Mouse (Mus musculus) liver, embryonic 13.5 days (tissue): ENCODE data around the gene Clip2. TPM values are rescaled to one million over a fixed set of nuclear protein-coding genes. Genes with fewer than 3 reads are reported as not detected.
A peak's percentile ranks its signal among the peaks of the same experiment; 100 is the strongest.
"Not testable (repeated sequence)": the region's sequence is repeated elsewhere in the genome, so short reads cannot be mapped to it uniquely, and the experiment has no call there.

Source experiments
- ATAC-seq: fragments of 200-750 bp; cut with Nextera tagmentation; 2 replicates; pipeline ENCODE4 v1.8.0; 2017; ENCODE audit warnings: low read depth, mild to moderate bottlenecking, moderate number of reproducible peaks, moderate library complexity
- DNase-seq: peaks from one replicate; pipeline ENCODE4 v3.0.0; 2022
- H3K27ac ChIP-seq: fragments of 300-500 bp; sonication (generic); 2 replicates; pipeline ENCODE4 v1.5.1; 2015; ENCODE audit warnings: moderate library complexity, mild to moderate bottlenecking, inconsistent platforms
- H3K27me3 ChIP-seq: fragments of 300-500 bp; sonication (generic); 2 replicates; pipeline ENCODE4 v1.6.1; 2015; ENCODE audit warnings: mild to moderate bottlenecking, inconsistent platforms
- H3K36me3 ChIP-seq: fragments of 300-500 bp; sonication (generic); 2 replicates; pipeline ENCODE4 v1.6.1; 2015; ENCODE audit warnings: mild to moderate bottlenecking, inconsistent platforms
- H3K4me1 ChIP-seq: fragments of 300-500 bp; sonication (generic); replicated peaks from 2 replicates; pipeline ENCODE4 v1.6.1; 2015; ENCODE audit warnings: inconsistent platforms
- H3K4me2 ChIP-seq: fragments of 300-500 bp; sonication (generic); 2 replicates; pipeline ENCODE4 v1.6.1; 2015; ENCODE audit warnings: inconsistent platforms, mild to moderate bottlenecking, moderate library complexity
- H3K4me3 ChIP-seq: fragments of 300-500 bp; sonication (generic); replicated peaks from 2 replicates; pipeline ENCODE4 v1.5.1; 2015; ENCODE audit warnings: mild to moderate bottlenecking, inconsistent platforms
- H3K9ac ChIP-seq: fragments of 300-500 bp; sonication (generic); 2 replicates; pipeline ENCODE4 v1.6.1; 2015; ENCODE audit warnings: mild to moderate bottlenecking, inconsistent platforms
- H3K9me3 ChIP-seq: fragments of 300-500 bp; sonication (generic); replicated peaks from 2 replicates; pipeline ENCODE4 v1.6.1; 2016; ENCODE audit warnings: inconsistent platforms
- WGBS: fragments of 180-500 bp; shearing (Covaris S2); methylation state at CpG from one replicate; pipeline ENCODE4 v1.1.7; 2015; ENCODE audit not compliant: insufficient replicate concordance; 5-methylcytosine and 5-hydroxymethylcytosine counted together
- polyA plus RNA-seq: library from polyadenylated mRNA; unstranded; fragments of >200 nt; fragmentation: Nextera tagmentation; extraction: Ambion mirVana; gene quantifications from 2 replicates; pipeline ENCODE4 v1.2.1, GENCODE M21; 2015

Gene Clip2
- polyA plus RNA-seq, 1 experiment from 2014 or later = 0.37 TPM

- Histone ChIP-seq H3K9ac (no peak overlapping the region), H3K4me1 (peaks cover 12% of the 10 kb centered on the region)
- DNase-seq = no peak
Measured at GRCm38 (mm10) chr5:134488042-134488441, 64.2 kb downstream of the Clip2 start.

GRCm38 (mm10) chr5:134485900-134486665, 66.2 kb downstream of the Clip2 start:
- ATAC-seq (peak; percentile 57; the same call in 1 of the 2 replicates), DNase-seq (peak; percentile 61)
- no peak overlapping the region for H3K9ac ChIP-seq
- H3K27ac ChIP-seq = no peak overlapping the region
- peaks cover 6% of the 10 kb centered on the region for H3K4me1 ChIP-seq
- no peak overlapping the region for H3K4me2 ChIP-seq
- no peak overlapping the region for H3K4me3 ChIP-seq
- H3K36me3 ChIP-seq = 0 out of 2 replicates have a peak, but pooled peaks cover 9% of the 10 kb centered on the region
- H3K9me3 ChIP-seq = no peaks in the 10 kb centered on the region
- no peaks in the 10 kb centered on the region for H3K27me3 ChIP-seq
- WGBS = 52% methylated on average over 13 of the region's 13 CpGs

More at GRCm38 (mm10) chr5:134488042-134488441, 64.2 kb downstream of the Clip2 start:
- Histone ChIP-seq H3K27ac (no peak overlapping the region), H3K36me3 (0 out of 2 replicates have a peak, but pooled peaks cover 9% of the 10 kb centered on the region), H3K27me3 (no peaks in the 10 kb centered on the region), H3K4me3 (no peak overlapping the region), H3K9me3 (no peaks in the 10 kb centered on the region), H3K4me2 (no peak overlapping the region)
- ATAC-seq = no peak
- 77% methylated on average over 10 of the region's 10 CpGs for WGBS

GRCm38 (mm10) chr5:134485183-134485730, 67.0 kb downstream of the Clip2 start:
- WGBS = 73% methylated on average over 7 of the region's 7 CpGs

GRCm38 (mm10) chr5:134483291-134483690, 68.9 kb downstream of the Clip2 start:
- Histone ChIP-seq H3K4me1 (no peaks in the 10 kb centered on the region), H3K9ac (no peak overlapping the region), H3K9me3 (no peaks in the 10 kb centered on the region), H3K27ac (no peak overlapping the region), H3K27me3 (no peaks in the 10 kb centered on the region), H3K4me2 (no peak overlapping the region), H3K36me3 (no peaks in the 10 kb centered on the region), H3K4me3 (no peak overlapping the region)
- WGBS = 76% methylated on average over 1 of the region's 1 CpGs
- DNase-seq (no peak), ATAC-seq (no peak)

More at GRCm38 (mm10) chr5:134485183-134485730, 67.0 kb downstream of the Clip2 start:
- Histone ChIP-seq H3K4me3 (no peak overlapping the region), H3K9me3 (no peaks in the 10 kb centered on the region), H3K9ac (no peak overlapping the region), H3K36me3 (0 out of 2 replicates have a peak, but pooled peaks cover 4% of the 10 kb centered on the region), H3K27ac (no peak overlapping the region), H3K4me2 (no peak overlapping the region), H3K27me3 (no peaks in the 10 kb centered on the region), H3K4me1 (peaks cover 6% of the 10 kb centered on the region)
- no peak for ATAC-seq
- no peak for DNase-seq

GRCm38 (mm10) chr5:134482331-134482730, 69.9 kb downstream of the Clip2 start:
- DNase-seq (no peak), ATAC-seq (no peak)
- Histone ChIP-seq H3K4me2 (no peak overlapping the region), H3K9ac (no peak overlapping the region), H3K36me3 (no peaks in the 10 kb centered on the region), H3K9me3 (no peaks in the 10 kb centered on the region), H3K27ac (no peak overlapping the region), H3K4me1 (no peaks in the 10 kb centered on the region), H3K27me3 (no peaks in the 10 kb centered on the region), H3K4me3 (no peak overlapping the region)
- 61% methylated on average over 11 of the region's 11 CpGs for WGBS

GRCm38 (mm10) chr5:134478886-134479285, 73.3 kb downstream of the Clip2 start:
- H3K4me2 ChIP-seq, H3K27me3 ChIP-seq, H3K9ac ChIP-seq, H3K4me1 ChIP-seq, H3K36me3 ChIP-seq, DNase-seq, H3K4me3 ChIP-seq, H3K9me3 ChIP-seq, H3K27ac ChIP-seq, ATAC-seq: not testable (repeated sequence)

- not testable (repeated sequence) for ATAC-seq, DNase-seq, H3K27ac ChIP-seq, H3K27me3 ChIP-seq, H3K4me3 ChIP-seq, H3K4me1 ChIP-seq, H3K9me3 ChIP-seq, H3K4me2 ChIP-seq, H3K9ac ChIP-seq, H3K36me3 ChIP-seq
- 87% methylated on average over 7 of the region's 7 CpGs for WGBS
Measured at GRCm38 (mm10) chr5:134475686-134476085, 76.5 kb downstream of the Clip2 start.

- Histone ChIP-seq H3K9ac (no peak overlapping the region), H3K27ac (no peak overlapping the region), H3K4me1 (peaks cover 6% of the 10 kb centered on the region), H3K4me3 (no peak overlapping the region), H3K36me3 (no peaks in the 10 kb centered on the region), H3K27me3 (no peaks in the 10 kb centered on the region), H3K9me3 (no peaks in the 10 kb centered on the region), H3K4me2 (no peak overlapping the region)
- WGBS = 81% methylated on average over 6 of the region's 6 CpGs
- ATAC-seq = no peak
- no peak for DNase-seq
Measured at GRCm38 (mm10) chr5:134475006-134475605, 77.1 kb downstream of the Clip2 start.

- DNase-seq (no peak), ATAC-seq (peak; percentile 48; the same call in 1 of the 2 replicates)
- Histone ChIP-seq H3K4me3 (no peak overlapping the region), H3K4me1 (peaks cover 18% of the 10 kb centered on the region), H3K36me3 (no peaks in the 10 kb centered on the region), H3K4me2 (no peak overlapping the region), H3K9ac (no peak overlapping the region), H3K27ac (no peak overlapping the region), H3K9me3 (no peaks in the 10 kb centered on the region), H3K27me3 (no peaks in the 10 kb centered on the region)
- 40% methylated on average over 2 of the region's 2 CpGs for WGBS
Measured at GRCm38 (mm10) chr5:134473902-134474301, 78.3 kb downstream of the Clip2 start.

GRCm38 (mm10) chr5:134470538-134471169, 81.6 kb downstream of the Clip2 start:
- no peaks in the 10 kb centered on the region for H3K27me3 ChIP-seq
- WGBS = 77% methylated on average over 8 of the region's 8 CpGs
- H3K27ac ChIP-seq = peak overlapping the region; percentile 86; the same call in 1 of the 2 replicates
- ATAC-seq = no peak
- no peak for DNase-seq
- H3K4me3 ChIP-seq = no peak overlapping the region
- peaks cover 48% of the 10 kb centered on the region for H3K4me1 ChIP-seq
- H3K9me3 ChIP-seq = no peaks in the 10 kb centered on the region
- no peak overlapping the region for H3K9ac ChIP-seq
- no peak overlapping the region for H3K4me2 ChIP-seq
- no peaks in the 10 kb centered on the region for H3K36me3 ChIP-seq

- 0 out of 2 replicates have a peak, but pooled peaks have one; percentile 12 for ATAC-seq
- no peak for DNase-seq
- H3K9me3 ChIP-seq = no peaks in the 10 kb centered on the region
- peaks cover 57% of the 10 kb centered on the region for H3K4me1 ChIP-seq
- H3K9ac ChIP-seq = peak overlapping the region; percentile 26; the same call in 1 of the 2 replicates
- 0 out of 2 replicates have a peak overlapping the region, but pooled peaks have one; percentile 6 for H3K4me2 ChIP-seq
- H3K27me3 ChIP-seq = no peaks in the 10 kb centered on the region
- WGBS = 61% methylated on average over 7 of the region's 7 CpGs
- H3K27ac ChIP-seq = peak overlapping the region; percentile 86
- no peak overlapping the region for H3K4me3 ChIP-seq
- H3K36me3 ChIP-seq = no peaks in the 10 kb centered on the region
Measured at GRCm38 (mm10) chr5:134469559-134470150, 82.6 kb downstream of the Clip2 start.
